11 mouse cellular contexts compared by ENCODE assay signal in genomic region chr2:84841905-84842304, GRCm38 (mm10). TPM values are rescaled to one million over a fixed set of nuclear protein-coding genes. Genes with fewer than 3 reads are reported as not detected.
DNase-seq lines count a peak whose midpoint lies in the region; ATAC-seq and TF ChIP-seq lines count a peak whose summit lies in the region.
"Had no signal": no experiment of that assay in that cellular context is flagged by ENCODE, and none has a peak within 500 bp of the region (broad histone marks: within the 10 kb centered on the region; RNA-seq: fewer than 3 reads in every experiment).

No protein-coding gene starts in this region.

- ATAC-seq in intestine, embryonic 14.5 days (replicated peaks; ENCODE audit: low FRiP score, low TSS enrichment, low read depth): no peak
- no peak for ATAC-seq in intestine, postnatal 0 days
- ATAC-seq in heart, postnatal 0 days (ENCODE audit: insufficient read depth, low read depth): no peak
- ATAC-seq: lung, postnatal 0 days had no signal

- no peak for TF ChIP-seq CTCF in intestine, postnatal 0 days (IDR thresholded peaks at IDR 0.05; ENCODE audit: low read depth)
- no peak for TF ChIP-seq CTCF in heart, postnatal 0 days (IDR thresholded peaks at IDR 0.05; ENCODE audit: low read depth)
- no peak for TF ChIP-seq CTCF in left cerebral cortex, adult 2 months (IDR thresholded peaks at IDR 0.05)

- TF ChIP-seq EP300 in heart, postnatal 0 days (IDR thresholded peaks at IDR 0.05; ENCODE audit: low read depth): no peak

- H3K9me3 ChIP-seq in intestine, embryonic 14.5 days (ENCODE audit: control insufficient read depth, low read length): no peaks in the 10 kb centered on the region
- no peaks in the 10 kb centered on the region for H3K9me3 ChIP-seq in intestine, postnatal 0 days (ENCODE audit: control insufficient read depth)
- H3K9me3 ChIP-seq in heart, postnatal 0 days (replicated peaks; ENCODE audit: control insufficient read depth, low read length): no peaks in the 10 kb centered on the region
- H3K9me3 ChIP-seq: hindbrain, embryonic 15.5 days had no signal

- H3K4me1 ChIP-seq in intestine, embryonic 14.5 days (replicated peaks; ENCODE audit: control insufficient read depth, insufficient read depth, low read length): peaks cover 22% of the 10 kb centered on the region
- H3K4me1 ChIP-seq in intestine, postnatal 0 days (replicated peaks; ENCODE audit: control insufficient read depth, insufficient read depth, low read length): no peaks in the 10 kb centered on the region
- peaks cover 27% of the 10 kb centered on the region for H3K4me1 ChIP-seq in heart, postnatal 0 days (ENCODE audit: control insufficient read depth, insufficient read depth)

- DNase-seq in intestine, embryonic 14.5 days (ENCODE audit: low spot score): no peak
- peak; percentile 92 for DNase-seq in c-Kit-positive CD71-positive TER-119-positive erythroid progenitor cells, embryonic 14.5 days (ENCODE audit: low spot score)
- no peak for DNase-seq in heart, postnatal 0 days (ENCODE audit: low spot score)
- peak; percentile 74 to 83 for DNase-seq in spleen, postnatal 36 days (ENCODE audit: low spot score in 2 of 2)
- no peak for DNase-seq in left cerebral cortex, adult 2 months (ENCODE audit: extremely low spot score in 1 of 2, low spot score in 2 of 2)
- DNase-seq in left cerebral cortex, postnatal 10 days (ENCODE audit: extremely low spot score in 1 of 2, low spot score in 2 of 2): no peak
- DNase-seq in left cerebral cortex, postnatal 4 days: no peak
- DNase-seq: cerebellum, adult 2 months had no signal

- H3K4me2 ChIP-seq in intestine, embryonic 14.5 days (ENCODE audit: low read length): peak overlapping the region; percentile 95
- no peak overlapping the region for H3K4me2 ChIP-seq in intestine, postnatal 0 days (replicated peaks; ENCODE audit: low read depth)
- peak overlapping the region; percentile 85; the same call in 1 of the 2 replicates for H3K4me2 ChIP-seq in heart, postnatal 0 days (ENCODE audit: low read depth, low read length)

- intact Hi-C loops in left cerebral cortex, adult 2 months (cut with DNase I): no loop called here
- intact Hi-C loops in left cerebral cortex, postnatal 10 days (cut with DNase I): no loop called here
- intact Hi-C loops in left cerebral cortex, postnatal 4 days (cut with DNase I): no loop called here

- H3K27ac ChIP-seq in intestine, embryonic 14.5 days (ENCODE audit: low read depth): no peak overlapping the region
- no peak overlapping the region for H3K27ac ChIP-seq in intestine, postnatal 0 days (ENCODE audit: low read depth, low read length)
- H3K27ac ChIP-seq in heart, postnatal 0 days (ENCODE audit: low read depth): no peak overlapping the region
- no peak overlapping the region for H3K27ac ChIP-seq in left cerebral cortex, adult 2 months
- H3K27ac ChIP-seq: hindbrain, embryonic 15.5 days had no signal

- peaks cover 6% of the 10 kb centered on the region; the same call in 1 of the 2 replicates for H3K27me3 ChIP-seq in intestine, embryonic 14.5 days (replicated peaks; ENCODE audit: control insufficient read depth, insufficient read depth, low read length)
- no peaks in the 10 kb centered on the region for H3K27me3 ChIP-seq in intestine, postnatal 0 days (replicated peaks; ENCODE audit: control insufficient read depth, insufficient read depth, low read length)
- H3K27me3 ChIP-seq in heart, postnatal 0 days (ENCODE audit: control insufficient read depth, insufficient read depth, low read length): peaks cover 13% of the 10 kb centered on the region

- H3K9ac ChIP-seq in intestine, embryonic 14.5 days (ENCODE audit: low read length): no peak overlapping the region
- H3K9ac ChIP-seq in intestine, postnatal 0 days (ENCODE audit: low read depth, low read length): no peak overlapping the region
- H3K9ac ChIP-seq in heart, postnatal 0 days (replicated peaks; ENCODE audit: low read depth, low read length): no peak overlapping the region
- H3K9ac ChIP-seq: hindbrain, embryonic 15.5 days had no signal

- H3K36me3 ChIP-seq in intestine, embryonic 14.5 days (ENCODE audit: control insufficient read depth, insufficient read depth, low read length): peaks cover 15% of the 10 kb centered on the region; the same call in 1 of the 2 replicates
- H3K36me3 ChIP-seq in intestine, postnatal 0 days (ENCODE audit: control insufficient read depth, insufficient read depth): no peaks in the 10 kb centered on the region
- H3K36me3 ChIP-seq in heart, postnatal 0 days (replicated peaks; ENCODE audit: control insufficient read depth, insufficient read depth, low read length): no peaks in the 10 kb centered on the region
- H3K36me3 ChIP-seq: hindbrain, embryonic 15.5 days had no signal

- peak overlapping the region; percentile 72; the same call in 1 of the 2 replicates for H3K4me3 ChIP-seq in intestine, embryonic 14.5 days (ENCODE audit: low read depth, low read length)
- H3K4me3 ChIP-seq in intestine, postnatal 0 days (ENCODE audit: low read depth, low read length): no peak overlapping the region
- no peak overlapping the region for H3K4me3 ChIP-seq in heart, postnatal 0 days (ENCODE audit: low read depth, low read length)
- no peak overlapping the region for H3K4me3 ChIP-seq in left cerebral cortex, adult 2 months

RNA-seq across cellular contexts. Expression of gene Slc43a1, which starts 3.3 kb away (rescaled TPM):
- polyA plus RNA-seq in intestine, embryonic 14.5 days (2014; fragmentation: Nextera tagmentation; extraction: Ambion mirVana): 18.3 and 18.7 TPM in 2 replicates
- polyA plus RNA-seq in intestine, postnatal 0 days (2015; fragmentation: Nextera tagmentation; extraction: Ambion mirVana): 3.6 and 4.1 TPM in 2 replicates
- 3.9 and 14.1 TPM in 2 replicates for total RNA-seq in heart, postnatal 0 days (2014; rRNA removed; ENCODE audit: low replicate concordance)
- polyA plus RNA-seq in heart, postnatal 0 days (2015; fragmentation: Nextera tagmentation; extraction: Ambion mirVana): 2.8 and 2.9 TPM in 2 replicates
- under 1 TPM; 0.27 to 0.30 TPM for total RNA-seq in left cerebral cortex, adult 2 months (2021)
- total RNA-seq in left cerebral cortex, postnatal 10 days (2021): under 1 TPM; 0.34 to 0.43 TPM
- 1 to 10 TPM in 1 of 2 experiments, under 1 TPM in 1; 0.46 to 1.3 TPM for total RNA-seq in left cerebral cortex, postnatal 4 days (2021)

RNA-seq across cellular contexts. Expression of gene Timm10, which starts 15.1 kb away (rescaled TPM):
- 73.7 and 75.5 TPM in 2 replicates for polyA plus RNA-seq in intestine, embryonic 14.5 days (2014; fragmentation: Nextera tagmentation; extraction: Ambion mirVana)
- 51.9 and 59.2 TPM in 2 replicates for polyA plus RNA-seq in intestine, postnatal 0 days (2015; fragmentation: Nextera tagmentation; extraction: Ambion mirVana)
- total RNA-seq in heart, postnatal 0 days (2014; rRNA removed; ENCODE audit: low replicate concordance): 117 and 140 TPM in 2 replicates
- 129 and 133 TPM in 2 replicates for polyA plus RNA-seq in heart, postnatal 0 days (2015; fragmentation: Nextera tagmentation; extraction: Ambion mirVana)
- 10 to 100 TPM; 49.1 to 51.3 TPM for total RNA-seq in left cerebral cortex, adult 2 months (2021)
- total RNA-seq in left cerebral cortex, postnatal 10 days (2021): 10 to 100 TPM; 62.8 to 66.7 TPM
- 10 to 100 TPM; 55.5 to 60.4 TPM for total RNA-seq in left cerebral cortex, postnatal 4 days (2021)

RNA-seq across cellular contexts. Expression of gene Smtnl1, which starts 19.5 kb away (rescaled TPM):
- 0.27 TPM in 1 of 2 replicates, not detected in the other for polyA plus RNA-seq in intestine, embryonic 14.5 days (2014; fragmentation: Nextera tagmentation; extraction: Ambion mirVana)
- polyA plus RNA-seq in intestine, postnatal 0 days (2015; fragmentation: Nextera tagmentation; extraction: Ambion mirVana): 0.46 and 0.81 TPM in 2 replicates
- total RNA-seq in heart, postnatal 0 days (2014; rRNA removed; ENCODE audit: low replicate concordance): not detected in 2 replicates
- 0.07 and 0.12 TPM in 2 replicates for polyA plus RNA-seq in heart, postnatal 0 days (2015; fragmentation: Nextera tagmentation; extraction: Ambion mirVana)
- total RNA-seq in left cerebral cortex, adult 2 months (2021): not detected
- total RNA-seq in left cerebral cortex, postnatal 10 days (2021): not detected
- not detected for total RNA-seq in left cerebral cortex, postnatal 4 days (2021)
- polyA plus RNA-seq: cerebellum, adult 2 months; hindbrain, embryonic 15.5 days had no signal

RNA-seq across cellular contexts. Expression of gene Ube2l6, which starts 43.3 kb away (rescaled TPM):
- polyA plus RNA-seq in intestine, embryonic 14.5 days (2014; fragmentation: Nextera tagmentation; extraction: Ambion mirVana): 33.2 and 33.3 TPM in 2 replicates
- 115 and 117 TPM in 2 replicates for polyA plus RNA-seq in intestine, postnatal 0 days (2015; fragmentation: Nextera tagmentation; extraction: Ambion mirVana)
- 40.0 and 47.0 TPM in 2 replicates for total RNA-seq in heart, postnatal 0 days (2014; rRNA removed; ENCODE audit: low replicate concordance)
- 29.8 and 36.9 TPM in 2 replicates for polyA plus RNA-seq in heart, postnatal 0 days (2015; fragmentation: Nextera tagmentation; extraction: Ambion mirVana)
- 1 to 10 TPM; 6.4 to 6.7 TPM for total RNA-seq in left cerebral cortex, adult 2 months (2021)
- 1 to 10 TPM; 6.5 to 6.8 TPM for total RNA-seq in left cerebral cortex, postnatal 10 days (2021)
- 1 to 10 TPM; 5.3 to 5.7 TPM for total RNA-seq in left cerebral cortex, postnatal 4 days (2021)

RNA-seq across cellular contexts. Expression of gene Rtn4rl2, which starts 44.6 kb away (rescaled TPM):
- polyA plus RNA-seq in intestine, embryonic 14.5 days (2014; fragmentation: Nextera tagmentation; extraction: Ambion mirVana): 0.99 and 1.9 TPM in 2 replicates
- 0.98 and 1.0 TPM in 2 replicates for polyA plus RNA-seq in intestine, postnatal 0 days (2015; fragmentation: Nextera tagmentation; extraction: Ambion mirVana)
- 1.6 and 9.2 TPM in 2 replicates for total RNA-seq in heart, postnatal 0 days (2014; rRNA removed; ENCODE audit: low replicate concordance)
- 0.91 and 1.1 TPM in 2 replicates for polyA plus RNA-seq in heart, postnatal 0 days (2015; fragmentation: Nextera tagmentation; extraction: Ambion mirVana)
- 100 to 1,000 TPM in 1 of 2 experiments, 10 to 100 TPM in 1; 99.5 to 113 TPM for total RNA-seq in left cerebral cortex, adult 2 months (2021)
- total RNA-seq in left cerebral cortex, postnatal 10 days (2021): 10 to 100 TPM; 82.1 to 83.8 TPM
- 10 to 100 TPM; 59.4 to 61.6 TPM for total RNA-seq in left cerebral cortex, postnatal 4 days (2021)

Comparison
In these comparisons a context has a peak if more than half of its experiments do, and no peak if none do; other contexts are left out.
1. DNase-seq: peak in c-Kit-positive CD71-positive TER-119-positive erythroid progenitor cells, embryonic 14.5 days (single experiment) and spleen, postnatal 36 days (2 of 2); none in intestine, embryonic 14.5 days (single experiment), heart, postnatal 0 days (single experiment), left cerebral cortex, adult 2 months (0 of 2), left cerebral cortex, postnatal 10 days (0 of 2) and left cerebral cortex, postnatal 4 days (single experiment).